Mouse (Mus musculus) lung, postnatal 25 days (tissue): Measurements from ENCODE around the gene Adipor2.
A peak's percentile ranks its signal among the peaks of the same experiment; 100 is the strongest.

Experiments
- DNase-seq: peaks from one replicate; pipeline ENCODE4 v3.0.0; 2022; ENCODE audit warnings: low spot score

Adipor2 gene

GRCm38 (mm10) chr6:119348234-119348633 lies 69.3 kb downstream of the Adipor2 start:
- peak; percentile 69 for DNase-seq

GRCm38 (mm10) chr6:119347813-119348212 lies 69.7 kb downstream of the Adipor2 start:
- no peak for DNase-seq

- no peak for DNase-seq
These were observed 71.2 kb downstream of the Adipor2 start for GRCm38 (mm10) chr6:119346257-119346656.

GRCm38 (mm10) chr6:119341409-119341808 lies 76.1 kb downstream of the Adipor2 start:
- DNase-seq, result peak; percentile 44

- DNase-seq, result no peak
These were observed 79.2 kb downstream of the Adipor2 start for GRCm38 (mm10) chr6:119338121-119338912.

- DNase-seq, result no peak
These were observed 80.2 kb downstream of the Adipor2 start for GRCm38 (mm10) chr6:119337287-119337686.

- peak; percentile 29 for DNase-seq
These were observed 81.4 kb downstream of the Adipor2 start for GRCm38 (mm10) chr6:119336124-119336523.

- DNase-seq, result no peak
These were observed 83.7 kb downstream of the Adipor2 start for GRCm38 (mm10) chr6:119333831-119334230.

- DNase-seq, result peak; percentile 64
These were observed 84.3 kb downstream of the Adipor2 start for GRCm38 (mm10) chr6:119333202-119333601.

- DNase-seq, result peak; percentile 36
These were observed 85.4 kb downstream of the Adipor2 start for GRCm38 (mm10) chr6:119332111-119332510.

GRCm38 (mm10) chr6:119330506-119330905 lies 87.0 kb downstream of the Adipor2 start, which contains the start of gene Lrtm2:
TSS of gene Lrtm2 (minus strand) at chr6:119330766.
- no peak for DNase-seq

- DNase-seq, result no peak
These were observed 87.6 kb downstream of the Adipor2 start for GRCm38 (mm10) chr6:119329936-119330335.

GRCm38 (mm10) chr6:119329215-119329714 lies 88.2 kb downstream of the Adipor2 start:
- DNase-seq, result peak; percentile 42

- no peak for DNase-seq
These were observed 88.9 kb downstream of the Adipor2 start for GRCm38 (mm10) chr6:119328521-119329115.

GRCm38 (mm10) chr6:119326541-119326940 lies 91.0 kb downstream of the Adipor2 start:
- no peak for DNase-seq

- no peak for DNase-seq
These were observed 91.5 kb downstream of the Adipor2 start for GRCm38 (mm10) chr6:119325978-119326377.

- DNase-seq, result no peak
These were observed 92.7 kb downstream of the Adipor2 start for GRCm38 (mm10) chr6:119324776-119325175.

GRCm38 (mm10) chr6:119321752-119322151 lies 95.8 kb downstream of the Adipor2 start:
- no peak for DNase-seq

GRCm38 (mm10) chr6:119320481-119320880 lies 97.0 kb downstream of the Adipor2 start:
- DNase-seq, result peak; percentile 11

- no peak for DNase-seq
These were observed 98.1 kb downstream of the Adipor2 start for GRCm38 (mm10) chr6:119319358-119319757.

- DNase-seq, result no peak
These were observed 98.8 kb downstream of the Adipor2 start for GRCm38 (mm10) chr6:119318732-119319131.

- no peak for DNase-seq
These were observed 102.6 kb downstream of the Adipor2 start for GRCm38 (mm10) chr6:119314751-119315476.
